Mouse (Mus musculus) heart, adult 2 months (tissue): Measurements from ENCODE around the gene Camta1. TPM values are rescaled to one million over a fixed set of nuclear protein-coding genes. Genes with fewer than 3 reads are reported as not detected.

Experiments used
- DNase-seq, 2 experiments: peaks; one replicate each; pipeline ENCODE4 v3.0.0; 2021
- H3K27ac ChIP-seq: fragments of 200-600 bp; 2 replicates; pipeline ENCODE4 v1.8.1; 2022
- H3K27me3 ChIP-seq: fragments of 200-500 bp; 2 replicates; pipeline ENCODE4 v1.6.1; 2012; ENCODE audit warnings: mild to moderate bottlenecking, low read length, inconsistent platforms, mixed read lengths; ENCODE audit not compliant: control insufficient read depth, insufficient read depth
- H3K36me3 ChIP-seq: fragments of 200-500 bp; 2 replicates; pipeline ENCODE4 v1.6.1; 2012; ENCODE audit warnings: low read length, inconsistent platforms; ENCODE audit not compliant: control insufficient read depth, insufficient read depth
- H3K4me1 ChIP-seq: fragments of 200-500 bp; 2 replicates; pipeline ENCODE4 v1.6.1; 2011; ENCODE audit warnings: low read length; ENCODE audit not compliant: control insufficient read depth, insufficient read depth
- H3K4me3 ChIP-seq: fragments of 200-600 bp; 2 replicates; pipeline ENCODE4 v1.8.1; 2022
- H3K79me2 ChIP-seq: fragments of 200-500 bp; replicated peaks from 2 replicates; pipeline ENCODE4 v1.6.1; 2012; ENCODE audit warnings: mild to moderate bottlenecking, inconsistent platforms, low read length, moderate library complexity, mixed read lengths; ENCODE audit not compliant: control insufficient read depth, insufficient read depth
- H3K9ac ChIP-seq: fragments of 200-500 bp; 2 replicates; pipeline ENCODE4 v1.6.1; 2012; ENCODE audit warnings: low read depth, mild to moderate bottlenecking, control low read depth, inconsistent platforms, low read length, mixed read lengths
- CTCF ChIP-seq: fragments of 200-600 bp; IDR thresholded peaks from 2 replicates; pipeline ENCODE4 v1.8.1; 2022; ENCODE audit warnings: antibody characterized with exemption, mild to moderate bottlenecking, moderate library complexity
- EP300 ChIP-seq: fragments of 200-500 bp; IDR thresholded peaks from 2 replicates; pipeline ENCODE4 v1.6.1; 2011; ENCODE audit warnings: low read depth, low read length, control low read depth; ENCODE audit not compliant: insufficient read depth
- POLR2A ChIP-seq: fragments of 200-500 bp; IDR thresholded peaks from 2 replicates; pipeline ENCODE4 v1.6.1; 2011; ENCODE audit warnings: mild to moderate bottlenecking, low read depth, low read length, control low read depth; ENCODE audit not compliant: insufficient read depth
- WGBS: fragments of 180-500 bp; shearing (Covaris S2); methylation state at CpG from one replicate; pipeline ENCODE4 v1.1.7; 2018; 5-methylcytosine and 5-hydroxymethylcytosine counted together
- intact Hi-C: fragments of 180-260 bp; cut with DNase I; formaldehyde crosslinking; loops from one replicate; pipeline ENCODE4 v1.15.1; 2025
- polyA plus RNA-seq: library from polyadenylated mRNA; depleted of rRNA; stranded (reverse); fragments of >200 nt; gene quantifications from 2 replicates; pipeline ENCODE4 v1.2.3, GENCODE M21; 2012
- total RNA-seq, 2 experiments: library from RNA; stranded (reverse); gene quantifications; 2 replicates each; pipeline ENCODE4 v1.2.3; 2021

Camta1 gene
- total and polyA plus RNA-seq, 3 experiments = 39.4 to 234 (median 208) TPM

DNA sequence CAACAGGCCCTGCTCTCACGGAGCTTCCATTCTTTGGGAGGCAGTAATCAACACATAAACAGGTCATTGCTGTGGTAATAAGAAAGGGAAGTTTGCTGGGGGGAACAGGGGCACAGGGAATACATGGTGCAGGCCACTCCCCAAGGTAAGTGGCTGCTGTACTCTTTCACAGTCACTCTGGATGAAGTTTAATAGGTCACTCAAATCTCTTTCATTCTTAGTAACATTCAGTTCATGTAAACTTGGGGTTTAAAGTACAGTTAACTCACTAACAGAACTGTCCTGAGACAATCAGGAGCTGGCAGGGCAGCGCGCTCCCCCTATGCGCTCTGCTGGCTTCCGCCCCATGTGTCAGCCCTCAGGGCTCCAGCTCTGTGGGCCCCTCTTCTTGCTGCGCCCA lies 81.2 kb downstream of the Camta1 start:
- no peak for DNase-seq
- no peak overlapping the region for H3K9ac ChIP-seq
- intact Hi-C loops = no loop called here
- TF ChIP-seq POLR2A = no peak
- TF ChIP-seq EP300 = no peak
- no peak for TF ChIP-seq CTCF
- H3K4me1 ChIP-seq = peaks cover 3% of the 10 kb centered on the region
- H3K27me3 ChIP-seq = no peaks in the 10 kb centered on the region
- no peaks in the 10 kb centered on the region for H3K36me3 ChIP-seq
- H3K4me3 ChIP-seq = no peak overlapping the region
- 84% methylated on average over 6 of the region's 6 CpGs for WGBS
- no peak overlapping the region for H3K27ac ChIP-seq
- H3K79me2 ChIP-seq = no peaks in the 10 kb centered on the region; the same call in 1 of the 2 replicates

DNA sequence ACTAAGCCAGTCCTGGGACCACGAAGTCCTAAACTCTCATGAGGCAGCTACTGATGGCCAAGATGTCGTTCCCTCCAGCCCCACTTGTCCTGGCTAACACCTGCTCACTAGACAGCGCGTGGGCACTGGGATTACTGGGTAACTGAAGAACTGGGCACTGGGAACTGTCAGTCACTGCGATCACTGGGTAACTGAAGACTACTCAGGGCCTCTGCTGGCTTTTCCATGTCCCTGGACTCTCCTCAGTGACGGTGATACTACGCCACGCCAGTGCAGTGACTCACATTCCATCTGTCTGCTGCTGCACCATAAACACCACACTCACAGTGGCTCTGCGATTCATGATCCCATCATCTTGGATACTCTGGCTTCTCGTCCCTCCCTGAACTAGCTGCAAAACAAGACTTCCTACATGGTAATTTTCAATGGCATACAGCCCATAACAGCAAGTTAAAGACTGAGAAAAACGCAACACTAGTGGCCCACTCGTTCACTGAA lies 81.7 kb downstream of the Camta1 start:
- no peak for DNase-seq
- Histone ChIP-seq H3K79me2 (no peaks in the 10 kb centered on the region; the same call in 1 of the 2 replicates), H3K27me3 (no peaks in the 10 kb centered on the region), H3K9ac (no peak overlapping the region), H3K4me1 (peaks cover 3% of the 10 kb centered on the region), H3K27ac (no peak overlapping the region), H3K4me3 (no peak overlapping the region), H3K36me3 (no peaks in the 10 kb centered on the region)
- 88% methylated on average over 12 of the region's 12 CpGs for WGBS
- TF ChIP-seq CTCF (no peak), EP300 (no peak), POLR2A (no peak)
- intact Hi-C loops = loop anchor here (2.0 to 10.0 kb wide), 2 partner anchors 75 to 145 kb away; no protein-coding TSS in a partner anchor

DNA sequence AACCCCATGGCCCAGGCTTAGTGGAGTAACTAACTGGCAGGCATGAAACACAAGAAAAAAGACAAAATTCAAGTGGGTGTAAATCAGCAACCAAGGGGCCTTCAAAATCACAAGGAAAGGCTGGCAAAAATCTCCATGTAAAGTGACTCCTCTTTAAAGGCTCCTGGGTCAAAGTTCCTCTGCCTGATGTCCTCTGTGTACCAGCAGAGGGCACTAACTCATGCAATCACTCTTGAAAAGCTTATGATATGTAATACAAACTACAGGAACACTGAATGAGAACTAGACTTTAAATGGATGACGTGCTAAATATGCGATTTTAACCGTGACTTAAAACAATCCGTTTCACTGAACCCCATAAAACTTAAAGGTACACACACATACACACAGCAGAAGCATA lies 83.2 kb downstream of the Camta1 start:
- H3K27me3 ChIP-seq = no peaks in the 10 kb centered on the region
- no peaks in the 10 kb centered on the region; the same call in none of the 2 replicates for H3K4me1 ChIP-seq
- H3K79me2 ChIP-seq = no peaks in the 10 kb centered on the region; the same call in 1 of the 2 replicates
- no peak overlapping the region for H3K4me3 ChIP-seq
- WGBS = 61% methylated on average over 4 of the region's 4 CpGs
- no peak for DNase-seq
- H3K27ac ChIP-seq = no peak overlapping the region
- no peak for TF ChIP-seq EP300
- TF ChIP-seq CTCF = peak; percentile 80
- no peaks in the 10 kb centered on the region for H3K36me3 ChIP-seq
- no peak overlapping the region for H3K9ac ChIP-seq
- intact Hi-C loops = loop anchor here (2.0 to 10.0 kb wide), 2 partner anchors 76 to 146 kb away; no protein-coding TSS in a partner anchor

DNA sequence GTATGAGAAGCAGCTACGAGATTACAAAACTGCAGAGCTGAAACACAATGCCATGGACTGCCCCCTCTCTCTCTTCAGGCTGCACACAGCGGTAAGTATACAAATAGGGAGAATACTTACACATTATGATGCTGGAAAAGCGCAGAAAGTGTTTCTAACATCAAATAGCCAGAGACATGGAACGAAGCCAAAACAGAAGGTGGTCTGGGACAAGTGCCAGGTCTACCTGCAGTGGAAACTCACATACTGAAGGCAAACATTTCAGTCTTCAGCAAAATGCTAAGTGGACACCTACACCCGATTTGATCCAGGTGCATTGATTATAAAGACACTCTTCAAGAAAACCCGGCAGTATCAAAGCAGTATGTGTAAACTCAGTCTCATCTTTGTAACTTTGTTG lies 84.2 kb downstream of the Camta1 start:
- Histone ChIP-seq H3K9ac (no peak overlapping the region), H3K79me2 (no peaks in the 10 kb centered on the region; the same call in 1 of the 2 replicates), H3K36me3 (no peaks in the 10 kb centered on the region), H3K27ac (no peak overlapping the region), H3K4me3 (no peak overlapping the region), H3K4me1 (no peaks in the 10 kb centered on the region; the same call in none of the 2 replicates), H3K27me3 (no peaks in the 10 kb centered on the region)
- intact Hi-C loops = loop anchor here (10.0 kb wide), 1 partner anchor 147 kb away; no protein-coding TSS in a partner anchor
- no peak for DNase-seq
- TF ChIP-seq EP300 = no peak
- WGBS = 91% methylated on average over 6 of the region's 6 CpGs

DNA sequence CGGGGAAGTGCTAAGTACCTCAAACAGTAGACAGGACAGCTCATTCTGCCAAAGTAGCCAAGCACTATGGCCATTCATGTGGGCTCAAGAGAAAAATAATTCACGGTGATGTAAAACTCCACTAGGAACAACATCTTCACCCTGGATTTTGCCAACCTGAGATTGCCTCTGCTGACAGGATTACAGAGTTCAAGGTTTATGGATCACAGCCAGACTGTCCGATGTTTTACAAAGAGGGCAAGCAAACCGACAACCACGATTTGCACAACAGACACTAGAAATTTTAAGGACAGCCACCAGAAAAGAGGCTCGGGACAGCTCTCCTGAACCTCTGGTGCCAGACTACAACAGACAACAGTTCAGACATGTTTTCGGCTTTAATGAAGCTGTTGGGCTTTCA lies 86.2 kb downstream of the Camta1 start:
- DNase-seq = no peak
- Histone ChIP-seq H3K27me3 (no peaks in the 10 kb centered on the region), H3K79me2 (no peaks in the 10 kb centered on the region), H3K9ac (no peak overlapping the region), H3K27ac (no peak overlapping the region), H3K4me1 (no peaks in the 10 kb centered on the region; the same call in none of the 2 replicates), H3K36me3 (no peaks in the 10 kb centered on the region), H3K4me3 (no peak overlapping the region)
- intact Hi-C loops = loop anchor here (10.0 kb wide), 1 partner anchor 149 kb away; no protein-coding TSS in a partner anchor
- 89% methylated on average over 7 of the region's 7 CpGs for WGBS
- TF ChIP-seq POLR2A (no peak), EP300 (no peak), CTCF (no peak)

DNA sequence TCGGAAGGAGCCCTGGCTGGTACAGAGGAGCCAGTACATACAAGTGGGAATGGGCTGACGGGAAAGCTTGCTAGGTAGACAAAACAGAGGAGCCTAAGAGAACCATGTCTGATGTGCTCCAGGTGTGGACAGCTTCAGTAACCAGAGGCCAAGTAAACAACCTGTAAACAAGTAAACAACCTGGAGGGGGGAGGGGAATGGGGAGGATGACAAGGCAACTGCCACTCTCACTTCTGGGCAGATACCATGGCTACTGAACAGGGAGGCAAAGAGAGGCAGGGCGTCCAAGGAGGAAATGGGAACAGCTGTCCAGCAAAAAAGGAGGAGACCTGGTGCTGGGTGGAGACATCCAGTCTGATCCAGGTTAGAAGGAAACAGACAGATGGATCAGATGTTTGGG lies 88.0 kb downstream of the Camta1 start:
- intact Hi-C loops = loop anchor here (10.0 kb wide), 1 partner anchor 151 kb away; no protein-coding TSS in a partner anchor
- DNase-seq = no peak
- Histone ChIP-seq H3K4me1 (no peaks in the 10 kb centered on the region; the same call in none of the 2 replicates), H3K27me3 (no peaks in the 10 kb centered on the region), H3K79me2 (no peaks in the 10 kb centered on the region), H3K4me3 (no peak overlapping the region), H3K9ac (no peak overlapping the region), H3K27ac (no peak overlapping the region), H3K36me3 (no peaks in the 10 kb centered on the region)
- no peak for TF ChIP-seq EP300
- no peak for TF ChIP-seq CTCF
- no peak for TF ChIP-seq POLR2A
- 78% methylated on average over 3 of the region's 3 CpGs for WGBS
